In genomic region chr15:27715331-27715730, GRCm38 (mm10) we compare ENCODE assay signal across 9 mouse cellular contexts. TPM values are rescaled to one million over a fixed set of nuclear protein-coding genes. Genes with fewer than 3 reads are reported as not detected.
DNase-seq lines count a peak whose midpoint lies in the region; ATAC-seq lines count a peak whose summit lies in the region.
"Had no signal": no experiment of that assay in that cellular context is flagged by ENCODE, and none has a peak within 500 bp of the region (broad histone marks: within the 10 kb centered on the region; RNA-seq: fewer than 3 reads in every experiment).

No protein-coding gene starts in this region.

- 0 out of 2 replicates have a peak, but pooled peaks have one; percentile 23 for ATAC-seq in forebrain, embryonic 15.5 days (replicated peaks)
- ATAC-seq in forebrain, embryonic 11.5 days (replicated peaks; ENCODE audit: low FRiP score): no peak
- ATAC-seq in midbrain, embryonic 14.5 days (ENCODE audit: low FRiP score, low TSS enrichment): no peak

- DNase-seq in forebrain, embryonic 11.5 days (ENCODE audit: low spot score): no peak
- peak; percentile 71 to 76 for DNase-seq in right cerebral cortex, adult 2 months (ENCODE audit: low spot score in 2 of 2)
- DNase-seq in right cerebral cortex, postnatal 4 days: no peak
- peak; percentile 32 for DNase-seq in embryo, embryonic 10.5 days (ENCODE audit: low spot score)
- DNase-seq in kidney, postnatal 36 days: peak; percentile 19 to 56
- DNase-seq in midbrain, embryonic 14.5 days: peak; percentile 46
- DNase-seq in Muller cell, postnatal 12 days (ENCODE audit: inconsistent ontology term): no peak

- no peaks in the 10 kb centered on the region for H3K9me3 ChIP-seq in forebrain, embryonic 15.5 days
- no peaks in the 10 kb centered on the region for H3K9me3 ChIP-seq in forebrain, embryonic 11.5 days (ENCODE audit: control insufficient read depth, low read length)
- no peaks in the 10 kb centered on the region for H3K9me3 ChIP-seq in midbrain, embryonic 14.5 days (ENCODE audit: control insufficient read depth, low read length)
- H3K9me3 ChIP-seq: hindbrain, embryonic 15.5 days had no signal

- no peak overlapping the region for H3K4me3 ChIP-seq in forebrain, embryonic 15.5 days
- H3K4me3 ChIP-seq in forebrain, embryonic 11.5 days (ENCODE audit: low read depth, low read length): no peak overlapping the region
- H3K4me3 ChIP-seq in midbrain, embryonic 14.5 days (replicated peaks; ENCODE audit: low read depth, low read length): no peak overlapping the region
- H3K4me3 ChIP-seq: hindbrain, embryonic 15.5 days had no signal

- no peak overlapping the region for H3K27ac ChIP-seq in forebrain, embryonic 15.5 days (replicated peaks)
- no peak overlapping the region for H3K27ac ChIP-seq in forebrain, embryonic 11.5 days (ENCODE audit: low read depth, low read length)
- no peak overlapping the region for H3K27ac ChIP-seq in midbrain, embryonic 14.5 days (replicated peaks; ENCODE audit: low read depth, low read length)
- H3K27ac ChIP-seq: hindbrain, embryonic 15.5 days had no signal

- H3K27me3 ChIP-seq in forebrain, embryonic 15.5 days: no peaks in the 10 kb centered on the region
- no peaks in the 10 kb centered on the region for H3K27me3 ChIP-seq in forebrain, embryonic 11.5 days (ENCODE audit: control insufficient read depth, insufficient read depth, low read length)
- H3K27me3 ChIP-seq in midbrain, embryonic 14.5 days (ENCODE audit: control insufficient read depth, insufficient read depth, low read length): no peaks in the 10 kb centered on the region
- H3K27me3 ChIP-seq: hindbrain, embryonic 15.5 days had no signal

- H3K4me1 ChIP-seq in forebrain, embryonic 15.5 days: no peaks in the 10 kb centered on the region
- no peaks in the 10 kb centered on the region for H3K4me1 ChIP-seq in forebrain, embryonic 11.5 days (replicated peaks; ENCODE audit: control insufficient read depth, insufficient read depth, low read length)
- H3K4me1 ChIP-seq in midbrain, embryonic 14.5 days (ENCODE audit: control insufficient read depth, insufficient read depth, low read length): no peaks in the 10 kb centered on the region
- H3K4me1 ChIP-seq: hindbrain, embryonic 15.5 days had no signal

- H3K9ac ChIP-seq in forebrain, embryonic 15.5 days (replicated peaks): no peak overlapping the region
- H3K9ac ChIP-seq in forebrain, embryonic 11.5 days (ENCODE audit: low read length): no peak overlapping the region
- no peak overlapping the region for H3K9ac ChIP-seq in midbrain, embryonic 14.5 days (replicated peaks; ENCODE audit: low read length)
- H3K9ac ChIP-seq: hindbrain, embryonic 15.5 days had no signal

- H3K36me3 ChIP-seq in forebrain, embryonic 15.5 days: no peaks in the 10 kb centered on the region
- no peaks in the 10 kb centered on the region for H3K36me3 ChIP-seq in forebrain, embryonic 11.5 days (ENCODE audit: control insufficient read depth, insufficient read depth, low read length)
- no peaks in the 10 kb centered on the region for H3K36me3 ChIP-seq in midbrain, embryonic 14.5 days (ENCODE audit: control insufficient read depth, insufficient read depth, low read length)
- H3K36me3 ChIP-seq: hindbrain, embryonic 15.5 days had no signal

- no peak overlapping the region for H3K4me2 ChIP-seq in forebrain, embryonic 15.5 days (replicated peaks)
- H3K4me2 ChIP-seq in forebrain, embryonic 11.5 days (ENCODE audit: low read depth, low read length, severe bottlenecking): no peak overlapping the region
- H3K4me2 ChIP-seq in midbrain, embryonic 14.5 days (ENCODE audit: low read length): no peak overlapping the region
- H3K4me2 ChIP-seq: hindbrain, embryonic 15.5 days had no signal

- WGBS in forebrain, embryonic 15.5 days: 27% methylated on average over 3 of the region's 3 CpGs
- 33% methylated on average over 3 of the region's 3 CpGs for WGBS in forebrain, embryonic 11.5 days
- 26% methylated on average over 3 of the region's 3 CpGs for WGBS in midbrain, embryonic 14.5 days

RNA-seq across cellular contexts. Expression of gene Otulinl, which starts 34.0 kb away (rescaled TPM):
- polyA plus RNA-seq in forebrain, embryonic 15.5 days (2015; fragmentation: Nextera tagmentation; extraction: Ambion mirVana): 10.2 and 12.5 TPM in 2 replicates
- 9.2 and 9.4 TPM in 2 replicates for polyA plus RNA-seq in forebrain, embryonic 11.5 days (2014; fragmentation: Nextera tagmentation; extraction: Ambion mirVana)
- 6.5 and 10.7 TPM in 2 replicates for polyA plus RNA-seq in midbrain, embryonic 14.5 days (2014; fragmentation: Nextera tagmentation; extraction: Ambion mirVana)

Comparison
In these comparisons a context has a peak if more than half of its experiments do, and no peak if none do; other contexts are left out.
1. DNase-seq: peak in right cerebral cortex, adult 2 months (2 of 2), embryo, embryonic 10.5 days (single experiment), kidney, postnatal 36 days (2 of 2) and midbrain, embryonic 14.5 days (single experiment); none in forebrain, embryonic 11.5 days (single experiment), right cerebral cortex, postnatal 4 days (single experiment) and Muller cell, postnatal 12 days (single experiment).